Mouse (Mus musculus) retina, embryonic 14.5 days (tissue): Measurements from ENCODE around the gene Rapgef5.

Source experiments
- DNase-seq: peaks from one replicate; pipeline ENCODE4 v3.0.0-alpha.2; 2015; ENCODE audit warnings: low spot score

Gene Rapgef5

GRCm38 (mm10) chr12:117674511-117674910 lies 158.2 kb downstream of the Rapgef5 start:
- no peak for DNase-seq

GRCm38 (mm10) chr12:117676265-117676664 lies 160.0 kb downstream of the Rapgef5 start:
- DNase-seq = no peak

GRCm38 (mm10) chr12:117678916-117679315 lies 162.6 kb downstream of the Rapgef5 start:
- DNase-seq = no peak

- DNase-seq = no peak
Measured at GRCm38 (mm10) chr12:117679795-117680194, 163.5 kb downstream of the Rapgef5 start.

GRCm38 (mm10) chr12:117681273-117681672 lies 165.0 kb downstream of the Rapgef5 start:
- no peak for DNase-seq

GRCm38 (mm10) chr12:117683377-117683776 lies 167.1 kb downstream of the Rapgef5 start:
- no peak for DNase-seq

- no peak for DNase-seq
Measured at GRCm38 (mm10) chr12:117683984-117684383, 167.7 kb downstream of the Rapgef5 start.

- DNase-seq = peak; percentile 71
Measured at GRCm38 (mm10) chr12:117684788-117685187, 168.5 kb downstream of the Rapgef5 start.

GRCm38 (mm10) chr12:117685336-117685735 lies 169.1 kb downstream of the Rapgef5 start:
- DNase-seq = no peak

GRCm38 (mm10) chr12:117686732-117687131 lies 170.5 kb downstream of the Rapgef5 start:
- no peak for DNase-seq

GRCm38 (mm10) chr12:117688655-117689548 lies 172.6 kb downstream of the Rapgef5 start:
- DNase-seq = peak; percentile 77

- no peak for DNase-seq
Measured at GRCm38 (mm10) chr12:117691336-117691735, 175.1 kb downstream of the Rapgef5 start.

GRCm38 (mm10) chr12:117692775-117693174 lies 176.5 kb downstream of the Rapgef5 start:
- DNase-seq = peak; percentile 39

- DNase-seq = no peak
Measured at GRCm38 (mm10) chr12:117699950-117700665, 183.8 kb downstream of the Rapgef5 start.

GRCm38 (mm10) chr12:117700927-117701326 lies 184.6 kb downstream of the Rapgef5 start:
- DNase-seq = no peak

GRCm38 (mm10) chr12:117702291-117702690 lies 186.0 kb downstream of the Rapgef5 start:
- DNase-seq = no peak

- DNase-seq = no peak
Measured at GRCm38 (mm10) chr12:117702928-117703327, 186.6 kb downstream of the Rapgef5 start.

GRCm38 (mm10) chr12:117703413-117703812 lies 187.1 kb downstream of the Rapgef5 start:
- DNase-seq = no peak

- no peak for DNase-seq
Measured at GRCm38 (mm10) chr12:117705308-117705707, 189.0 kb downstream of the Rapgef5 start.

- DNase-seq = no peak
Measured at GRCm38 (mm10) chr12:117709280-117709679, 193.0 kb downstream of the Rapgef5 start.

- DNase-seq = no peak
Measured at GRCm38 (mm10) chr12:117712474-117712873, 196.2 kb downstream of the Rapgef5 start.

- DNase-seq = no peak
Measured at GRCm38 (mm10) chr12:117713616-117714015, 197.3 kb downstream of the Rapgef5 start.
